Mouse (Mus musculus) small intestine, adult 2 months (tissue): Measurements from ENCODE around the gene Ackr4.

ENCODE experiments used
- CTCF ChIP-seq: fragments of 200-500 bp; IDR thresholded peaks from 2 replicates; pipeline ENCODE4 v1.5.1; 2012; ENCODE audit warnings: low read depth, mild to moderate bottlenecking, control low read depth, inconsistent platforms, low read length, moderate library complexity, mixed read lengths; ENCODE audit not compliant: insufficient replicate concordance, insufficient read length; ENCODE audit errors: extremely low read depth
- POLR2A ChIP-seq: fragments of 200-500 bp; IDR thresholded peaks from 2 replicates; pipeline ENCODE4 v1.6.1; 2012; ENCODE audit warnings: low read depth, mild to moderate bottlenecking, control low read depth, inconsistent platforms, low read length, moderate library complexity

- TF ChIP-seq CTCF = no peak
- no peak for TF ChIP-seq POLR2A
Measured at GRCm38 (mm10) chr9:104142805-104143204, 16.1 kb upstream of the Ackr4 start.
